Mouse (Mus musculus): ENCODE results near the gene Rubcnl.

Rubcnl gene

GRCm38 (mm10) chr14:75071091-75071490 is 55.3 kb downstream of the Rubcnl start:
- DNase-seq (ENCODE audit: low read depth), result no peak

GRCm38 (mm10) chr14:75075299-75076180 is 59.7 kb downstream of the Rubcnl start:
- DNase-seq (ENCODE audit: low read depth), result no peak

DNA sequence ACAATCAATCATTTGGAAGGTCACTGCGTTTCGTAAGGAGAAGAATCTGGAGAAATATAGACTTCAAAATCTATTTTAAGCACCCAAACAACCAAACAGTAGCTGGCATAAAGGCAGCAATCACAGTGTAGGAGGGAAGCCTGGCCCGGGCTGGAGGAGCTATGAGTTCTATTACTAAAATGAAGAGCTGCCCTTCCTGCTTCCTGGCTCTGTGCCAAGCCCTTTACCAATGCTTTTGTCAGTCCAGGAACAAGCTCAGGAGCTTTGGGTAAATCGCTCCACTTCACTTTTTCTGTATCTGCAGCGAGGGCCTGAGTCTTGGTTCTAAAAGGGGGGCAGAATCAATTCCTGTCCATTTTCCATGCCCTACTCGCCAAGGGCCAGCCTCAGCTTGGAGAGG is 62.1 kb downstream of the Rubcnl start:
- DNase-seq (ENCODE audit: low read depth), result no peak
